Mouse (Mus musculus) adrenal gland, adult (tissue): ENCODE measurements around the gene Cnnm4.

Experiments used
- DNase-seq, 2 experiments: peaks; one replicate each; pipeline ENCODE4 v3.0.0; 2022 to 2023; ENCODE audit warnings: low spot score in 1 of 2; ENCODE audit not compliant: inconsistent age in 2 of 2

Cnnm4 gene

GRCm38 (mm10) chr1:36471181-36472105 is at the start of gene Cnnm4:
TSS of gene Cnnm4 (plus strand) at chr1:36471620.
- DNase-seq = peak; percentile 91 to 95

GRCm38 (mm10) chr1:36429511-36429910 is 41.9 kb upstream of the Cnnm4 start:
- DNase-seq = no peak

GRCm38 (mm10) chr1:36432999-36433398 is 38.4 kb upstream of the Cnnm4 start:
- no peak for DNase-seq

- no peak for DNase-seq
Measured at GRCm38 (mm10) chr1:36433616-36434015, 37.8 kb upstream of the Cnnm4 start.

GRCm38 (mm10) chr1:36435071-36435470 is 36.3 kb upstream of the Cnnm4 start:
- no peak for DNase-seq

- no peak for DNase-seq
Measured at GRCm38 (mm10) chr1:36436515-36436914, 34.9 kb upstream of the Cnnm4 start.

GRCm38 (mm10) chr1:36437223-36437622 is 34.2 kb upstream of the Cnnm4 start:
- no peak for DNase-seq

GRCm38 (mm10) chr1:36441101-36441500 is 30.3 kb upstream of the Cnnm4 start:
- DNase-seq = peak; percentile 43 to 81

GRCm38 (mm10) chr1:36444471-36445464 is 26.7 kb upstream of the Cnnm4 start, which contains the start of gene Lman2l:
TSS of gene Lman2l (minus strand) at chr1:36445271.
- peak; percentile 97 to 98 for DNase-seq

- DNase-seq = no peak
Measured at GRCm38 (mm10) chr1:36445508-36445907, 25.9 kb upstream of the Cnnm4 start.

- no peak for DNase-seq
Measured at GRCm38 (mm10) chr1:36446106-36446824, 25.2 kb upstream of the Cnnm4 start.

GRCm38 (mm10) chr1:36446841-36447240 is 24.6 kb upstream of the Cnnm4 start:
- DNase-seq = no peak

- DNase-seq = no peak
Measured at GRCm38 (mm10) chr1:36454055-36454815, 17.2 kb upstream of the Cnnm4 start.

- DNase-seq = no peak
Measured at GRCm38 (mm10) chr1:36457388-36458014, 13.9 kb upstream of the Cnnm4 start.

GRCm38 (mm10) chr1:36458169-36458568 is 13.3 kb upstream of the Cnnm4 start:
- no peak for DNase-seq

- no peak for DNase-seq
Measured at GRCm38 (mm10) chr1:36461829-36462228, 9.6 kb upstream of the Cnnm4 start.

- DNase-seq = no peak
Measured at GRCm38 (mm10) chr1:36465641-36466160, 5.7 kb upstream of the Cnnm4 start.

GRCm38 (mm10) chr1:36467446-36467845 is 4.0 kb upstream of the Cnnm4 start:
- no peak for DNase-seq

- no peak for DNase-seq
Measured at GRCm38 (mm10) chr1:36469811-36470444, 1.5 kb upstream of the Cnnm4 start.
